Mouse (Mus musculus) myocyte (in vitro differentiated cells): ENCODE results near the gene Hoxa3.

Source experiments
- CEBPB ChIP-seq: IDR thresholded peaks from 2 replicates; pipeline ENCODE4 v1.6.1; 2011; ENCODE audit warnings: mild to moderate bottlenecking, moderate library complexity; ENCODE audit not compliant: poor library complexity, insufficient read depth, severe bottlenecking
- E2F4 ChIP-seq: IDR thresholded peaks from one replicate; pipeline ENCODE4 v1.6.1; 2011; ENCODE audit warnings: mild to moderate bottlenecking, control low read depth, moderate library complexity; ENCODE audit not compliant: insufficient read depth
- MAX ChIP-seq: IDR thresholded peaks from one replicate; pipeline ENCODE4 v1.6.1; 2011; ENCODE audit warnings: low read depth, mild to moderate bottlenecking, control low read depth
- MYOD1 ChIP-seq, 3 experiments: IDR thresholded peaks; one replicate each; pipeline ENCODE4 v1.6.1; 2011; ENCODE audit warnings: control low read depth in 2 of 3, low read depth in 2 of 3, mild to moderate bottlenecking in 2 of 3, moderate library complexity in 1 of 3; ENCODE audit not compliant: insufficient read length in 2 of 3, control insufficient read depth in 1 of 3
- MYOG ChIP-seq, 3 experiments: IDR thresholded peaks; one replicate each; pipeline ENCODE4 v1.6.1; 2011; ENCODE audit warnings: control low read depth in 2 of 3, low read depth in 2 of 3, mild to moderate bottlenecking in 2 of 3; ENCODE audit not compliant: insufficient read length in 2 of 3, control insufficient read depth in 1 of 3, insufficient read depth in 1 of 3
- POLR2A ChIP-seq: IDR thresholded peaks from one replicate; pipeline ENCODE4 v1.6.1; 2011; ENCODE audit warnings: low read depth, mild to moderate bottlenecking, control low read depth, moderate library complexity; ENCODE audit not compliant: insufficient read length
- REST ChIP-seq: IDR thresholded peaks from one replicate; pipeline ENCODE4 v1.6.1; 2011; ENCODE audit warnings: mild to moderate bottlenecking, control low read depth, moderate library complexity; ENCODE audit not compliant: insufficient read depth, insufficient read length
- SRF ChIP-seq: IDR thresholded peaks from one replicate; pipeline ENCODE4 v1.6.1; 2011; ENCODE audit warnings: low read depth; ENCODE audit not compliant: control insufficient read depth, insufficient read length
- TCF12 ChIP-seq: IDR thresholded peaks from one replicate; pipeline ENCODE4 v1.6.1; 2011; ENCODE audit warnings: mild to moderate bottlenecking, control low read depth; ENCODE audit not compliant: poor library complexity, insufficient read depth, severe bottlenecking
- USF1 ChIP-seq: IDR thresholded peaks from one replicate; pipeline ENCODE4 v1.6.1; 2011; ENCODE audit warnings: low read depth, mild to moderate bottlenecking, control low read depth, moderate library complexity

GRCm38 (mm10) chr6:52151571-52151970 lies 61.6 kb downstream of the Hoxa3 start:
- TF ChIP-seq POLR2A, result no peak
- no peak for TF ChIP-seq MYOG (IDR thresholded peaks at IDR 0.05; ENCODE audit: control insufficient read depth in 1 of 3, insufficient read depth in 1 of 3, insufficient read length in 2 of 3, low read depth in 2 of 3)
- TF ChIP-seq CEBPB, result no peak
- TF ChIP-seq TCF12, result no peak
- no peak for TF ChIP-seq MAX
- no peak for TF ChIP-seq E2F4
- TF ChIP-seq SRF, result no peak
- TF ChIP-seq MYOD1 (IDR thresholded peaks at IDR 0.05; ENCODE audit: control insufficient read depth in 1 of 3, insufficient read length in 2 of 3, low read depth in 2 of 3), result no peak
- TF ChIP-seq USF1, result no peak
- no peak for TF ChIP-seq REST
